In genomic region chr13:56506871-56507496, GRCm38 (mm10) we compare ENCODE assay signal across 29 mouse cellular contexts. TPM values are rescaled to one million over a fixed set of nuclear protein-coding genes. Genes with fewer than 3 reads are reported as not detected.
DNase-seq lines count a peak whose midpoint lies in the region; ATAC-seq lines count a peak whose summit lies in the region.
"Had no signal": no experiment of that assay in that cellular context is flagged by ENCODE, and none has a peak within 500 bp of the region (broad histone marks: within the 10 kb centered on the region; RNA-seq: fewer than 3 reads in every experiment).

No protein-coding gene starts in this region.

- DNase-seq in 416B (ENCODE audit: low read depth): peak; percentile 87
- peak; percentile 84 for DNase-seq in T-cell, adult 2 months (ENCODE audit: low spot score)
- peak; percentile 85 for DNase-seq in thymus, postnatal 0 days (ENCODE audit: low spot score)
- DNase-seq in c-Kit-positive CD71-positive TER-119-positive erythroid progenitor cells, embryonic 14.5 days (ENCODE audit: low spot score): no peak
- DNase-seq in cerebellum, postnatal 4 days (ENCODE audit: low spot score in 2 of 2): no peak
- no peak for DNase-seq in left cerebral cortex, adult 11 months (ENCODE audit: low spot score)
- DNase-seq in right cerebral cortex, postnatal 25 days: no peak
- DNase-seq: adrenal gland, postnatal 25 days; cerebellum, adult 18-20 months; cerebellum, postnatal 25 days; gastrocnemius, adult 2 months; heart, adult 18-20 months; kidney, adult 8-10 months; kidney, postnatal 25 days; lung, adult 2 months; lung, postnatal 4 days had no signal

- ATAC-seq in megakaryocyte, adult 5-6 weeks (ENCODE audit: poor library complexity, severe bottlenecking): peak; percentile 72

RNA-seq across cellular contexts. Expression of gene Fbxl21, which starts 15.3 kb away (rescaled TPM):
- not detected in 2 replicates for total RNA-seq in megakaryocyte, adult 5-6 weeks (2015)
- total RNA-seq in megakaryocyte, adult 5-6 weeks (2017): not detected in 2 replicates
- polyA plus RNA-seq in thymus, postnatal 0 days (2015; fragmentation: Nextera tagmentation; extraction: Ambion mirVana): 1.1 TPM in 2 replicates
- total RNA-seq: gastrocnemius, adult 2 months had no signal

RNA-seq across cellular contexts. Expression of gene Il9, which starts 24.9 kb away (rescaled TPM):
- total RNA-seq in megakaryocyte, adult 5-6 weeks (2015): not detected in 2 replicates
- not detected in 2 replicates for total RNA-seq in megakaryocyte, adult 5-6 weeks (2017)
- 1.2 and 2.6 TPM in 2 replicates for polyA plus RNA-seq in thymus, postnatal 0 days (2015; fragmentation: Nextera tagmentation; extraction: Ambion mirVana)
- total RNA-seq: adrenal gland, postnatal 25 days; gastrocnemius, adult 2 months; heart, adult 18-20 months; left cerebral cortex, adult 2 months; monocyte, adult 5-6 weeks had no signal
- polyA plus RNA-seq: embryonic facial prominence, embryonic 10.5 days; forebrain, embryonic 11.5 days; heart, embryonic 15.5 days; hindbrain, embryonic 11.5 days; limb, embryonic 11.5 days; liver, embryonic 11.5 days; lung, adult 2 months; midbrain, embryonic 11.5 days; neural tube, embryonic 13.5 days; stomach, embryonic 16.5 days; urinary bladder, adult 2 months had no signal

RNA-seq across cellular contexts. Expression of gene Lect2, which starts 41.3 kb away (rescaled TPM):
- total RNA-seq in megakaryocyte, adult 5-6 weeks (2015): not detected in 2 replicates
- total RNA-seq in megakaryocyte, adult 5-6 weeks (2017): not detected in 2 replicates
- polyA plus RNA-seq in thymus, postnatal 0 days (2015; fragmentation: Nextera tagmentation; extraction: Ambion mirVana): not detected in 2 replicates
- total RNA-seq: gastrocnemius, adult 2 months; heart, adult 18-20 months; left cerebral cortex, adult 2 months; monocyte, adult 5-6 weeks had no signal
- polyA plus RNA-seq: embryonic facial prominence, embryonic 10.5 days; forebrain, embryonic 11.5 days; heart, embryonic 15.5 days; hindbrain, embryonic 11.5 days; limb, embryonic 11.5 days; lung, adult 2 months; midbrain, embryonic 11.5 days; neural tube, embryonic 13.5 days; urinary bladder, adult 2 months had no signal

Comparison
In these comparisons a context has a peak if more than half of its experiments do, and no peak if none do; other contexts are left out.
1. DNase-seq: peak in 416B (single experiment), T-cell, adult 2 months (single experiment) and thymus, postnatal 0 days (single experiment); none in c-Kit-positive CD71-positive TER-119-positive erythroid progenitor cells, embryonic 14.5 days (single experiment), cerebellum, postnatal 4 days (0 of 2), left cerebral cortex, adult 11 months (single experiment) and right cerebral cortex, postnatal 25 days (single experiment).